Mouse (Mus musculus): ENCODE results near the gene Lypd8.

GRCm38 (mm10) chr11:58350628-58351027, 28.2 kb upstream of the Lypd8 start:
- TF ChIP-seq POLR2A (IDR thresholded peaks at IDR 0.05; ENCODE audit: insufficient read depth, low read length) (no peak), CTCF (IDR thresholded peaks at IDR 0.05; ENCODE audit: low read depth, low read length) (peak; percentile 23)
